Mouse (Mus musculus) adrenal gland, adult 2 months (tissue): ENCODE results near the gene Ifnar1. TPM values are rescaled to one million over a fixed set of nuclear protein-coding genes. Genes with fewer than 3 reads are reported as not detected.
A peak's percentile ranks its signal among the peaks of the same experiment; 100 is the strongest.
"Not testable (repeated sequence)": the region's sequence is repeated elsewhere in the genome, so short reads cannot be mapped to it uniquely, and the experiment has no call there.

ENCODE experiments used
- DNase-seq: peaks from one replicate; pipeline ENCODE4 v3.0.0; 2021
- long read RNA-seq: library from polyadenylated mRNA; stranded (forward); transcript quantifications from one replicate; pipeline ENCODE4 v2.0.0, GENCODE M21; 2021
- polyA plus RNA-seq: library from polyadenylated mRNA; depleted of rRNA; stranded (reverse); fragments of >200 nt; gene quantifications from 2 replicates; pipeline ENCODE4 v1.2.3, GENCODE M21; 2012; rRNA removed
- total RNA-seq, 2 experiments: library from RNA; stranded (reverse); gene quantifications; 2 replicates each; pipeline ENCODE4 v1.2.3; 2021

The Ifnar1 gene
- total RNA-seq (10 to 100 TPM; 66.1 to 71.3 TPM), polyA plus RNA-seq (10.9 and 11.3 TPM in 2 replicates)
- long read RNA-seq, transcript Ifnar1-201 (11 exons, 3,909 nt), result major isoform, 18 of 26 reads
- long read RNA-seq, partial matches to known transcripts, result 2 of 26 reads
- long read RNA-seq, other reads (novel, unspliced or antisense), result 4 of 26 reads

GRCm38 (mm10) chr16:91484808-91485700 is at the start of gene Ifnar1:
Gene Ifnar1, plus strand, starts transcription at chr16:91485238.
- DNase-seq, result peak; percentile 100

DNA sequence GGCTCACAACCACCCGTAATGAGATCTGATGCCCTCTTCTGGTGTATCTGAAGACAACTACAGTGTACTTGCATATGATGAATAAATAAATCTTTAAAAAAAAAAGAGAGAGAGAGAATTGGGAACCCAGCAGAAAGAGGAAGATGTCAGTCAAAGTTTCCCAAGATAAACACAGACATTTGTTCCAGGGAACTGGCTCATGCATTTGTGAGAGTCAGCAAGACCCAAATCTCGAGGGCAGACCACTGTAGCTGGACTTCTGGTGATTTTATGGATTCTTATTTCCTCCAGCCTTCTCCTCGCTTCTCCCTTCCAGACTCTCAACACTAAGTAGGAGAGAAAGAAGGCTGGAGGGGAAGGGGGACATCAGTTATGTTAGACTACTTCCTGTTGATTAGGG is 47.0 kb upstream of the Ifnar1 start:
- DNase-seq, result no peak

DNA sequence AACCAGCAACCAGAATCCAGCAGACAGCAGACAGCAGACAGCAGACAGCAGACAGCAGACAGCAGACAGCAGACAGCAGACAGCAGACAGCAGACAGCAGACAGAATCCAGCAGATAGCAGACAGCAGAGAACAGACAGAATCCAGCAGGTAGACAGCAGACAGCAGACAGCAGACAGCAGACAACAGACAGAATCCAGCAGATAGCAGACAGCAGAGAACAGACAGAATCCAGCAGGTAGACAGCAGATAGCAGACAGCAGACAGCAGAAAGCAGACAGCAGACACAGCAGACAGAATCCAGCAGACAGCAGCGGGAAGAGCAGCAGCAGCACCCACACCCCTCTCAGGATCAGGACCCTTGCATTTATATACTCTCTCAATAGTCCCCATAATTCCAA is 46.4 kb upstream of the Ifnar1 start:
- not testable (repeated sequence) for DNase-seq

DNA sequence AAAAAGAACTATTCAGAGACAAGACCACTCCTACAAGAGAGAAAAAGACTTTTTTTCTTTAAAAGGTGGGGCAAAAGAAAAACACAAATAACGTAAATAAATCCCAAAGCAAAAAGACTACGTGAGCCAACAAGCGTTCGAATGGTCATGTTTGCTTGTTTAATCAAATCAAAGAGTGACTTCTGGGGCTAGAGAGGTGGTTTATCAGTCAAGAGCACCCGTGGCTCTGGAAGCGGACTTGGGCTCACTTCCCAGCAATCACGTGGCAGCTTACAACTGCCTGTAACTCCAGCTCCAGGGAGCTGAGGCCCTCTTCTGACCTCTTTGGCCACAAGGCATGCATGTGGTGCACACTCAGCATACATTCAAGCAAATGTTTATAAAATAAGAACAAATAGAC is 43.7 kb upstream of the Ifnar1 start:
- peak; percentile 78 for DNase-seq

DNA sequence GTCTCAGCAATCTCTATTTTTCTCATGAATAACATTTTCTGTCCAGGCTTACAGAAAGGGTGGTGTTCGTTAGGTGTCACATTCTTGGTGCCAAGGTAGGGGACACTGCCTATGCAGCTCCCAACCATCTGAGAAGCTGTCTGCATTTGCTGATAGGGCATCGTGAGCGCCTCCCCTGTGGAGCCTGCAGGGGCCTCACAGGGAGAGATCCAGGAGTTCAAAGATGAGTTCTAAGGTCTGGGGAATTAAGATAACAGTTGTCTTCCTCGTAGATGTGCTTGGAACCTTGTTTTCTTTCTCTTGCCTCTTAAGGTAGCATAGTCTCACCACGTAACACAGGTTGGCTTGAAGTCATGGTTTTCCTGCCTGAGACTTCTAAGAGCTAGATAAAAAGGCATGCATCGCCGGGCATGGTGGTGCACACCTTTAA is 43.2 kb upstream of the Ifnar1 start:
- no peak for DNase-seq

- no peak for DNase-seq
Observed at GRCm38 (mm10) chr16:91442446-91442845, 42.6 kb upstream of the Ifnar1 start.

GRCm38 (mm10) chr16:91443211-91443611 is 41.8 kb upstream of the Ifnar1 start:
- DNase-seq, result no peak

- DNase-seq, result no peak
Observed at GRCm38 (mm10) chr16:91444847-91445246, 40.2 kb upstream of the Ifnar1 start.

- no peak for DNase-seq
Observed at GRCm38 (mm10) chr16:91445566-91445965, 39.5 kb upstream of the Ifnar1 start.

- DNase-seq, result no peak
Observed at GRCm38 (mm10) chr16:91446778-91447511, 38.1 kb upstream of the Ifnar1 start.

DNA sequence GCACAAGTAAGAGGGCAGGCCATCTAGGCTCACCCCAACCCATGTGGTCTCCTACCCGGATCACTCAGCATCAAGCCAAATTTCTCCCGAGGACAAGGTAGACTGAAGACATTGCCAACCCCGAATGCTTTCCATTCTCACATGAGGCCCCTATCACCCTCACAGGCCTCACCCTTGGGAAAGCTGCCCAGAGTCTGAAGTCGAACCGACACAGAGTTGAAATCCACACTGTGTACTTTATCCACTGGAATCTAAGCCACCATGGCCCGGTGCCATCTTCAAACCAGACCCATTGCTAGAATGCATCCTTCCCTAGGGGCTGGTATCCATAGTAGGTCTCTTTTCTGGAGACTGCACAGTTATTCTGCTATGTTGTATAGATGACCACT is 37.5 kb upstream of the Ifnar1 start:
- no peak for DNase-seq

- no peak for DNase-seq
Observed at GRCm38 (mm10) chr16:91448088-91448487, 37.0 kb upstream of the Ifnar1 start.

- no peak for DNase-seq
Observed at GRCm38 (mm10) chr16:91448895-91449294, 36.1 kb upstream of the Ifnar1 start.

DNA sequence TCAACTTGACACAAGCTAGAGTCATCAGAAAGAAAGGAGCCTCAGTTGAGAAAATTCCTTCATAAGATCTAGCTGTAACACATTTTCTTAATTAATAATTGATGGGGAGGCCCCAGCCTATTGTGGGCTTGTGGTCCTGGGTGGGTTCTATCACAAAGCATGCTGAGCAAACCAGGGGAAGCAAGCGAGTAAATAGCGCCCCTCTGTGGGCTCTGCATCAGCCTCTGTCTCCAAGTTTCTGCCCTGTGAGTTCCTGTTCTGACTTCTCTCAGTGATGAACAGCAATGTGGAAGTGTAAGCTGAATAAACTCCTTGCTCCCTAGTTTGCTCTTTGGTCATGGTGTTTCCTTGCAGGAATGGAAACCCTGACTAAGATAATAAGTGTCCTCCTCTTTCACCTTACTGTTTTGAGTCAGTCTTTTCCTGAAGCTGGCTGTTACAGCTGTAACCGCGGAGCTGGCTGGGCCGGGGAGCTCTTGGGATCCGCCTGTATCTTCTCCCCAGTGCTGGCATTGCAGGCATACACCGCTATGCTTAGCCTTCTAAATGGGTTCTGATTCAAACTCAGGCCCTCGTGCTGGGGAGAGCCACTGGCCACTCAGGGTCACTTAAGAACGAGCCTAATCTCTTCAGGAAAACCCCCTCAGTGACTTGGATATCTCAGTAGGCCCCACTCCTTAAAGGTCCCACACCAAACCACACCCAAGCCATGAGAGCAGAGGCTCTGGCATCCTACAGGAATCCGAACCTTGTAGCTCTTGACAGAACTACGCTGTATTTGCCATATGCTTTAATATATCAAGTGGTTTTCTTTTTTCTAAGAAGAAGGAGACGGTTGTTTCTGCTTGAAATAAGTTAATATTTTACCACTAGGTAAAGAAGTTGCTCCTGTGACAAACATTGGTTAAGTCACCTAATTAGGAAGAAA is 34.6 kb upstream of the Ifnar1 start:
- no peak for DNase-seq

DNA sequence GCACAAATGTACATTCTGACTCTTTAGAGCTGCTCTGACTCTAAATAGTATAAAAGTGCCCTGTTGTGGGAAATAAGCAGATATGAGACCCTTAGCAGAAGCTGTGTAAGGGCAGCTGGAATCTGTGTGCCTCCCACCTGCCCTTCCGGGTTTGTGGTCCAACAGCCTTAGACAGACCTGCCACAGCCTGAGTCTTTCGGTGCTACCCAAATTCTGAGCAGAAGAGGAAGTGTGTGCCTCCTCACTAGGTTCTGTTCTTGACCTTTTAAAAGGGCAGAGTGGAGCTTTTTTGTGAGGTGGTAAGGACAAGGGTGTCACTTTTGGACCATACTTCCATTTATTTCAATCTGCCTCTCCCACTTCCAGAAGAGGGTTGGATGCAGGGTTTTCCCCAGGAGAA is 33.1 kb upstream of the Ifnar1 start:
- no peak for DNase-seq

DNA sequence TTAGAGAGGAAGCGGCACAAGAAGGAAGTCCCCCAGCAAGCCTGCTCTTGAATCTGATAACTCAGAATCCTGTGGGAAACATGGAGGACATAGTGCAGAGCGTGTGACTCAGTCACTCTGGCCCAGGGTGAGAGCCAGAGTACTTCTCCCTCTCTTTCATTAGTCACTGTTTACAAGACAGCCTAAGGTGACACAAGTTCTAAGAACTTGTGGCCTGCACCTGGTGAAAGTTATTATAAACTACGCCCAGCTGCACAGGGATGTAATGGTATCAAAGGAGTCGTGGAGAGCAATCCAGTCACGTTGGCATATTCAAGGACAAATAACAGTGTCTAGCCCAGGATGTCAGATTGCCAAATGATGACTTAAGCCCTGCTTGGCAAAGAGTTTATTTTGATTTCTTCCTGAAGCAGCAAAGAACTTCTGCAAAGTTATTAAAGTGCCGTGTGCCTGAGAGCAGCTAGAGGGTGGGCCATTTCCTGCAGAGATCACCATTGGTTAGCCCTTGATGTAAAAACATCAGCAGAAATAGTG is 32.6 kb upstream of the Ifnar1 start:
- DNase-seq, result peak; percentile 82

DNA sequence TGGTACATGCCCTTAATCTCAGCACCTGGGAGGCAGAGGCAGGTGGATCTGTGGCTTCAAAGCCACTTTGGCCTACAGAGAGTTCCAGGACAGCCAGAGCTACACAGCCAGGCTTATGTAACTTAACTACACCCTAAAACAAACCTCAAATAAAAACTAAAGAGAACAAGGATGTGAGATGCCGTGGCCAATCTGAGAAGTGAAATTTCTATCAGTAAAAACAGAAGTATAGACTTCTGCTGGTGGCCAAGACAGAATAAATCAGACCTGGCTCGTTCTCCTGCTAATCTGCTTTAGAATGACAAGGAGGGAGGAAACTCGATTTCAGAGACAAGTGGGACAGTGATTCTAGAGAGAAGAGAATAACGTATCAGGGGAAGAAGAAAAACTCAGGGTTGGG is 29.2 kb upstream of the Ifnar1 start:
- no peak for DNase-seq

GRCm38 (mm10) chr16:91458301-91458746 is 26.7 kb upstream of the Ifnar1 start:
- no peak for DNase-seq

- DNase-seq, result peak; percentile 51
Observed at GRCm38 (mm10) chr16:91458976-91459375, 26.1 kb upstream of the Ifnar1 start.

DNA sequence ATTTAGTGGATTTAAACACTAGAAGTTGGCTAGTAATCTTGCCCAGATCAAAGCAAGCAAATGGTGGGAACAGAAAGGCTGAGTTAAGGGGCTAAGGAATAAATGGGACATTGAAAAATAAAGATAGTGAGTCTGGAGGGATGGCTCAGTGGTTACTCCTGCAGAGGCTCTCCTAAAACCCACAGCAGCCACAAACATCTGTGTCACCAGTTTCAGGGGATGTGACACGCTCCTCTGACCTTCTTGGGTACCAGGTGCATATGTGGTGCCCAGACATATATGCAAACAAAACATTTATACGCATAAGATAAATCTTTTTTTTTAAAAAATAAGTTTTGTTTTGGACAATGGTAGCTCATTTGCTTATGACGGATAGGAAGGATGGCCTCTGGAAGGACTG is 25.6 kb upstream of the Ifnar1 start:
- no peak for DNase-seq

DNA sequence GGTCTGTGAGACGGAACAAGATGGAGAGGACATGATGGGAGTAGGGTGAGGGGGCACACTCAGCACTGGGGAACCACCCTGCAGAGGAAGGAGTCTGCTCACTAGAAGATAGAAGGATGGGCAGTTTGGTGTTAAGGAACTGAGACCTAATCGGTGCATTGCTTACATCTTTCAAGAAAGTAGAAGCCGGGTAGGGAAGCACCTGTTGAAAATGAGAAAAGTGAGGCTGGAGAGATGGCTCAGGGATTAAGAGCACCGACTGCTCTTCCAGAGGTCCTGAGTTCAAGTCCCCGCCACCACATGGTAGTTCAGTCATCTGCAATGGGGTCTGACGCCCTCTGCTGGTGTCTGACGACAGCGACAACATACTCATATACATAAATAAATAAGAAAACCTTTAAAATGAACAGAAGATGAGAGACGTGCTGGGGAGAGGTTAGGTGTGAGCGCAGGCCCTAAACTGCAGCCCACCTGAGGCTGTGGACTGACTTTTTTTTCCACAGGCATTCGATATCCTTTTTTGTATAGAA is 25.1 kb upstream of the Ifnar1 start:
- no peak for DNase-seq
